Mouse (Mus musculus): ENCODE results near the gene Olfr181.

The Olfr181 gene

GRCm38 (mm10) chr16:58928655-58929054, at the start of gene Olfr181:
Gene Olfr181 (minus strand): TSS chr16:58928755.
- in situ Hi-C loops (cut with MboI, MseI) = no loop called here

GRCm38 (mm10) chr16:58929292-58929691, 737 bp upstream of the Olfr181 start, which contains the start of gene Olfr180:
Gene Olfr180 (minus strand): TSS chr16:58929392.
- in situ Hi-C loops (cut with MboI, MseI) = no loop called here

- in situ Hi-C loops (cut with MboI, MseI) = no loop called here
Observed at GRCm38 (mm10) chr16:58891963-58892362, 36.6 kb downstream of the Olfr181 start, which contains the start of gene Olfr178. Gene Olfr178 (minus strand): TSS chr16:58892063.

- in situ Hi-C loops (cut with MboI, MseI) = no loop called here
Observed at GRCm38 (mm10) chr16:58884416-58884815, 44.1 kb downstream of the Olfr181 start.

All from T-helper 17 cell (primary cell).